Mouse (Mus musculus) ES-Bruce4 (cell line): ENCODE results near the gene Tmem219.

Source experiments
- CTCF ChIP-seq: IDR thresholded peaks from one replicate; pipeline ENCODE4 v1.8.1; 2011; ENCODE audit warnings: low read depth, low read length
- POLR2A ChIP-seq: IDR thresholded peaks from one replicate; pipeline ENCODE4 v1.8.1; 2011; ENCODE audit warnings: low read length; ENCODE audit not compliant: insufficient read depth

- TF ChIP-seq CTCF (no peak), POLR2A (no peak)
Measured at GRCm38 (mm10) chr7:126965568-126965967, 42.9 kb upstream of the Tmem219 start.
